Mouse (Mus musculus): ENCODE data around the gene Alk. TPM values are rescaled to one million over a fixed set of nuclear protein-coding genes. Genes with fewer than 3 reads are reported as not detected.
"Not testable (repeated sequence)": the region's sequence is repeated elsewhere in the genome, so short reads cannot be mapped to it uniquely, and the experiment has no call there.

The Alk gene
- polyA plus RNA-seq, 1 experiment from 2014 or later, result 4.7 TPM

DNA sequence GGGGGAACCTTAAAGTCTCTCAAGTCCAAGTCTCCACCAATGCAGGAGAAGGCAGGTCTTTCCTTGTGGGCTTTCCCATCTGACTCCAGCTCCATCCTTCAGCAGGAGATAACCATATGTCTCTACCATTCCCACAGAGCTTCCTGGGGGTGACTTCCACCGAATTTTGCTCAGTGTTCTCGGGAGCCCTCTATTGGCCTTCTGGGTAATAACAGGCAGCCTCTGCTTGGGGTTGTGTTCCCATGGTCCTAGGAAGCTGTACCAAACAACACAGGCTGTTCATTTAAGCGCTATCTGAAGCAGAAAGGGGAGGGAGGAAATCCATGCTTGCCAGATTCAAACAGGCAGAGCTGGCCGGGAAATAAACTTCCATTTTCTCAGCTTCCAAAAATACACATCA, 82.0 kb downstream of the Alk start:
- Histone ChIP-seq H3K4me3 (replicated peaks; ENCODE audit: low read length) (no peak overlapping the region), H3K4me1 (replicated peaks; ENCODE audit: control insufficient read depth, insufficient read depth, low read length) (0 out of 2 replicates have a peak, but pooled peaks cover 2% of the 10 kb centered on the region), H3K27ac (ENCODE audit: low read length) (no peak overlapping the region), H3K27me3 (replicated peaks; ENCODE audit: control insufficient read depth, insufficient read depth, low read length) (no peaks in the 10 kb centered on the region), H3K9me3 (ENCODE audit: control insufficient read depth, low read length) (no peaks in the 10 kb centered on the region), H3K9ac (replicated peaks; ENCODE audit: low read depth, low read length) (no peak overlapping the region), H3K36me3 (ENCODE audit: control insufficient read depth, insufficient read depth) (no peaks in the 10 kb centered on the region), H3K4me2 (ENCODE audit: low read length) (no peak overlapping the region)
- peak; percentile 84 for ATAC-seq
- WGBS, result 15% methylated on average over 4 of the region's 4 CpGs

- ATAC-seq, result no peak
- Histone ChIP-seq H3K4me2 (ENCODE audit: low read length) (no peak overlapping the region), H3K4me1 (replicated peaks; ENCODE audit: control insufficient read depth, insufficient read depth, low read length) (0 out of 2 replicates have a peak, but pooled peaks cover 2% of the 10 kb centered on the region), H3K36me3 (ENCODE audit: control insufficient read depth, insufficient read depth) (no peaks in the 10 kb centered on the region), H3K9ac (replicated peaks; ENCODE audit: low read depth, low read length) (no peak overlapping the region), H3K27ac (ENCODE audit: low read length) (no peak overlapping the region), H3K4me3 (replicated peaks; ENCODE audit: low read length) (no peak overlapping the region), H3K27me3 (replicated peaks; ENCODE audit: control insufficient read depth, insufficient read depth, low read length) (no peaks in the 10 kb centered on the region), H3K9me3 (ENCODE audit: control insufficient read depth, low read length) (no peaks in the 10 kb centered on the region)
- WGBS, result 94% methylated on average over 5 of the region's 5 CpGs
Measured at GRCm38 (mm10) chr17:72521353-72521752, 83.1 kb downstream of the Alk start.

- ATAC-seq, result peak; percentile 91
- 52% methylated on average over 6 of the region's 6 CpGs for WGBS
- no peak overlapping the region for H3K4me2 ChIP-seq (ENCODE audit: low read length)
- no peaks in the 10 kb centered on the region for H3K27me3 ChIP-seq (replicated peaks; ENCODE audit: control insufficient read depth, insufficient read depth, low read length)
- no peak overlapping the region for H3K4me3 ChIP-seq (replicated peaks; ENCODE audit: low read length)
- no peaks in the 10 kb centered on the region for H3K9me3 ChIP-seq (ENCODE audit: control insufficient read depth, low read length)
- H3K36me3 ChIP-seq (ENCODE audit: control insufficient read depth, insufficient read depth), result no peaks in the 10 kb centered on the region
- H3K27ac ChIP-seq (ENCODE audit: low read length), result no peak overlapping the region
- H3K9ac ChIP-seq (replicated peaks; ENCODE audit: low read depth, low read length), result no peak overlapping the region
- no peaks in the 10 kb centered on the region; the same call in 1 of the 2 replicates for H3K4me1 ChIP-seq (replicated peaks; ENCODE audit: control insufficient read depth, insufficient read depth, low read length)
Measured at GRCm38 (mm10) chr17:72510746-72511145, 93.7 kb downstream of the Alk start.

GRCm38 (mm10) chr17:72508678-72509394, 95.6 kb downstream of the Alk start:
- H3K9ac ChIP-seq (replicated peaks; ENCODE audit: low read depth, low read length), result no peak overlapping the region
- no peaks in the 10 kb centered on the region for H3K27me3 ChIP-seq (replicated peaks; ENCODE audit: control insufficient read depth, insufficient read depth, low read length)

DNA sequence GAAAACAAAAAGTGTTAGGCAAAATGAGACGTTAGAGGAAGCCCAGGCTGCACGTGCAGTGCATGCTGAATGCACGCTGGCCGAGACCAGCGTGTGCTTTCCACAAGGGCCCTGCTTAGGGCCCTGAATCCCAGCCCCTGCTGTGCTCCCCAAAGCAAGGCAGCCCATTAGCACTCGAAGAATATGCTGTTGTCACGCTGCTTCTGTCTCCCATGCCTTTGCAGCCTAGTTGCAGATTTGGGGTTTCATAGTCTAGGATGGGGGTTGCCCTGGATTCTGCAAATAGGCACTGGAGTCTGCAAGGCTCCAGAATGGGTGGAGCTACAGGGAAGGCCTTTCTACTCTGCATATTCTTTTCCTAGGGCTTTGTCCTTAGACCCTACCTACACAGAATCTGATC, 99.2 kb downstream of the Alk start:
- H3K27ac ChIP-seq (ENCODE audit: low read length), result peak overlapping the region; percentile 54

More at GRCm38 (mm10) chr17:72508678-72509394, 95.6 kb downstream of the Alk start:
- 80% methylated on average over 7 of the region's 7 CpGs for WGBS
- Histone ChIP-seq H3K4me3 (replicated peaks; ENCODE audit: low read length) (no peak overlapping the region), H3K9me3 (ENCODE audit: control insufficient read depth, low read length) (no peaks in the 10 kb centered on the region), H3K4me1 (replicated peaks; ENCODE audit: control insufficient read depth, insufficient read depth, low read length) (peaks cover 12% of the 10 kb centered on the region), H3K4me2 (ENCODE audit: low read length) (no peak overlapping the region), H3K36me3 (ENCODE audit: control insufficient read depth, insufficient read depth) (no peaks in the 10 kb centered on the region), H3K27ac (ENCODE audit: low read length) (no peak overlapping the region)
- no peak for ATAC-seq

GRCm38 (mm10) chr17:72504581-72504980, 99.8 kb downstream of the Alk start:
- Histone ChIP-seq H3K9me3 (ENCODE audit: control insufficient read depth, low read length) (no peaks in the 10 kb centered on the region), H3K36me3 (ENCODE audit: control insufficient read depth, insufficient read depth) (no peaks in the 10 kb centered on the region), H3K4me2 (ENCODE audit: low read length) (no peak overlapping the region), H3K27ac (ENCODE audit: low read length) (peak overlapping the region; percentile 1; the same call in 1 of the 2 replicates), H3K4me3 (replicated peaks; ENCODE audit: low read length) (no peak overlapping the region), H3K4me1 (replicated peaks; ENCODE audit: control insufficient read depth, insufficient read depth, low read length) (peaks cover 12% of the 10 kb centered on the region), H3K9ac (replicated peaks; ENCODE audit: low read depth, low read length) (no peak overlapping the region), H3K27me3 (replicated peaks; ENCODE audit: control insufficient read depth, insufficient read depth, low read length) (no peaks in the 10 kb centered on the region)
- peak; percentile 85 for ATAC-seq
- WGBS, result 22% methylated on average over 6 of the region's 6 CpGs

More for the DNA sequence above, 99.2 kb downstream of the Alk start:
- no peak overlapping the region for H3K4me3 ChIP-seq (replicated peaks; ENCODE audit: low read length)
- no peaks in the 10 kb centered on the region for H3K9me3 ChIP-seq (ENCODE audit: control insufficient read depth, low read length)
- peak overlapping the region; percentile 8; the same call in 1 of the 2 replicates for H3K9ac ChIP-seq (replicated peaks; ENCODE audit: low read depth, low read length)
- H3K4me2 ChIP-seq (ENCODE audit: low read length), result no peak overlapping the region
- H3K36me3 ChIP-seq (ENCODE audit: control insufficient read depth, insufficient read depth), result no peaks in the 10 kb centered on the region
- H3K27me3 ChIP-seq (replicated peaks; ENCODE audit: control insufficient read depth, insufficient read depth, low read length), result no peaks in the 10 kb centered on the region
- ATAC-seq, result peak; percentile 96
- H3K4me1 ChIP-seq (replicated peaks; ENCODE audit: control insufficient read depth, insufficient read depth, low read length), result peaks cover 12% of the 10 kb centered on the region
- 12% methylated on average over 7 of the region's 7 CpGs for WGBS

- Histone ChIP-seq H3K27me3 (replicated peaks; ENCODE audit: control insufficient read depth, insufficient read depth, low read length) (no peaks in the 10 kb centered on the region), H3K9me3 (ENCODE audit: control insufficient read depth, low read length) (no peaks in the 10 kb centered on the region), H3K4me2 (ENCODE audit: low read length) (no peak overlapping the region), H3K4me3 (replicated peaks; ENCODE audit: low read length) (no peak overlapping the region), H3K9ac (replicated peaks; ENCODE audit: low read depth, low read length) (no peak overlapping the region), H3K36me3 (ENCODE audit: control insufficient read depth, insufficient read depth) (no peaks in the 10 kb centered on the region), H3K4me1 (replicated peaks; ENCODE audit: control insufficient read depth, insufficient read depth, low read length) (no peaks in the 10 kb centered on the region), H3K27ac (ENCODE audit: low read length) (no peak overlapping the region)
- ATAC-seq, result no peak
- WGBS, result 22% methylated on average over 5 of the region's 5 CpGs
Measured at GRCm38 (mm10) chr17:72495395-72495794, 109.0 kb downstream of the Alk start.

- H3K9ac ChIP-seq (replicated peaks; ENCODE audit: low read depth, low read length), result no peak overlapping the region
Measured at GRCm38 (mm10) chr17:72485623-72486022, 118.8 kb downstream of the Alk start.

GRCm38 (mm10) chr17:72479260-72479659, 125.2 kb downstream of the Alk start:
- not testable (repeated sequence) for H3K27ac ChIP-seq (ENCODE audit: low read length); H3K27me3 ChIP-seq (replicated peaks; ENCODE audit: control insufficient read depth, insufficient read depth, low read length); H3K9ac ChIP-seq (replicated peaks; ENCODE audit: low read depth, low read length); H3K36me3 ChIP-seq (ENCODE audit: control insufficient read depth, insufficient read depth); H3K4me2 ChIP-seq (ENCODE audit: low read length); ATAC-seq; H3K4me3 ChIP-seq (replicated peaks; ENCODE audit: low read length); H3K4me1 ChIP-seq (replicated peaks; ENCODE audit: control insufficient read depth, insufficient read depth, low read length); H3K9me3 ChIP-seq (ENCODE audit: control insufficient read depth, low read length)
- WGBS, result 92% methylated on average over 7 of the region's 7 CpGs

More at GRCm38 (mm10) chr17:72485623-72486022, 118.8 kb downstream of the Alk start:
- H3K36me3 ChIP-seq (ENCODE audit: control insufficient read depth, insufficient read depth), result no peaks in the 10 kb centered on the region
- H3K9me3 ChIP-seq (ENCODE audit: control insufficient read depth, low read length), result no peaks in the 10 kb centered on the region; the same call in 1 of the 2 replicates
- no peak overlapping the region for H3K4me2 ChIP-seq (ENCODE audit: low read length)
- no peak overlapping the region for H3K4me3 ChIP-seq (replicated peaks; ENCODE audit: low read length)
- no peaks in the 10 kb centered on the region for H3K4me1 ChIP-seq (replicated peaks; ENCODE audit: control insufficient read depth, insufficient read depth, low read length)
- H3K27me3 ChIP-seq (replicated peaks; ENCODE audit: control insufficient read depth, insufficient read depth, low read length), result no peaks in the 10 kb centered on the region
- ATAC-seq, result peak; percentile 84
- no peak overlapping the region for H3K27ac ChIP-seq (ENCODE audit: low read length)
- 10% methylated on average over 4 of the region's 4 CpGs for WGBS

Data from forebrain, embryonic 16.5 days (tissue).